Mouse (Mus musculus) B cell, adult 67 days (primary cell): ENCODE results near the gene Dzip1. TPM values are rescaled to one million over a fixed set of nuclear protein-coding genes. Genes with fewer than 3 reads are reported as not detected.

Experiments
- total RNA-seq, 2 experiments: library from RNA; stranded (reverse); gene quantifications; 4 replicates each; pipeline ENCODE4 v1.2.4; 2023

The Dzip1 gene
- total RNA-seq = 1 to 10 TPM in 1 of 2 experiments, under 1 TPM in 1; 0.59 to 2.0 TPM

DNA sequence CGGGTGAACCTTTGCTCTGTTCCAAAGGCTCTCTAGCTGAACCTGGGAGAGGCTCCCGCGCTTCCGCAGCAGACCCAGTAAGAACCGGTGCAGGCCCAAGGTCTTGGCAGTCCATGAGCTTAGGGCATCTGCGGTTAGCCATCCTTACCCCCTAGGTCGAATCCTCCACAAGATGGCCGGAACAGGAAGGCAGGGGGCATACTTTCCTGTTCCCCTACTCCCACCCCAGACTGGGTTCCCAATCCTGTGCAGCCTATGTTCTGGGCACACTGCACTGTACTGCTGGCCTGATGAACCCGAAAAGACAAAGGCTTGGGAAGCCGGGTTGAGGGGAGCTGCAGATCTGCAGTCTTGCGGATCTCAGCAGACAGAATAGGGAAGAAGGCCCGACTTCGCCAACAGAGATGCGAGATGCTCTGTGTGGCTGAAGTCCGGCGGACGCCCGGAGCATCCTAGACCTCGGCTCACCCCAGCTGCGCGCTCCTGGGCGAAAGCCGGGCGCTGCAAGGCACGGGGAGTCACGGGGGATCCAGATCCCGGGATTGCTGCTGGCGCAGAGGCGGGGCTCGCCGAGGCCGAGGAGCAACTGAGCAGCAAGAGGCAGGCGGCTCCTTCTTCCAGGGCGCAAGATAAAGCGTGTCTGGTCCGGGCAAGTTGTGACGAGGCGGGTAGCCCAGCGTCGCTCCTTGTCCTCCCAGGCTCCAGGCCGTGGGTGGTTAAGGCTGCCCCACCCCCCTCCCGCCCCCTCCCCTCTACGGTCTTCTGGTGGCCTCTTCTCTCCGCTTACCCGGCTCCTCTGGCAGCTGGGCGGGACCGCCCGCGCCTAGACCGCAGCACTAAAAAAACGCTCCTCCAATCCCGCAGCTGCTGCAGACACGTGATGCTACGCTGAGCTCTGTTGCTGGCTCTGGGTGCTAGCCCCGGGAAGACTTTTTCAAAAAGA lies at the start of gene Dzip1:
TSS of gene Dzip1 (minus strand) at position 788 of the 943 bp plus-strand sequence.

DNA sequence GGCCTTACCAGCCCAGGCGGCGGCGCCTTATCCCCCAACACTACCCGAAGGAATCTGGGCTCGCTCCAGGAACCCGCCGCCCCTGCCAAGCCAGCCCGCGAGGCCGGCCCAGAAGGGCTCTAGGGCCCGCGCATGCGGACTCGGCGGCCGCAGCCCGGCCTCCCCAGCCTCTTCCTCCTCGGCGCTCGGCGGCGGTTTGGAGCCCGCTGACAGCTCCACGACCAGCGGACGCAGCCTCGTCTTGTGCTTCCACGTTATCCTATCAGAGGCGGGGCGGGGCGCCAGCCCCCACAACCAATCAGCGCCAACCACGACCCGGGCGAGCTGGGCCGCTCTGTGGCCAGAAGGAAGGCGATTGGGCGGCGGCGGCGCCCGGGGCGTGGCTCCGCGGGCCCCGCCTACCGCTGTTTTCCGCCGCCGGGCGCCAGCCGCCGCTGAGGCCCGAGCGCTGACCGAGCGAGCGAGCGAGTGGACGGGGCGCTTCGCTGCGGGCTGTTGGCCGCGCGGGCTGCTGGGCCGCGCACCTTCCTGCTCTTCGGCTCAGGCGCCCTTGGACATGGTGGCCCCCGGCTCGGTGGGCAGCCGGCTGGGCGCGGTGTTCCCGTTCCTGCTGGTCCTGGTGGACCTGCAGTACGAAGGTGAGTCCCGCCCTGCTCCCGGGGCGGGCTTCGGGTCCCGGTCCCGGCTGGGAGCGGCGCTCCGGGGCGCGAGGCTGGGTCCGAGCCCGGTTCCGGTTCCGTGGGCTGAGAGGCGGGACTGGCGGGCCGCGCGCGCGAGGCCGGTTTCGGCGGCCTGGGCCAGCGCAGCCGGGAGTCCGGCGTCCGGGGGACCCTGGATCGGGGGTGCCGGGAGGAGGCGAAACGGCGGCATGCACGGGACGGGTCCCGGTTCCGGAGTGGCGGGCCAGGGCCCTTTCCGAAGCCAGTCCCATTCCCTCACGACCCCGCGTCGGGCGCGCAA lies 12.6 kb upstream of the Dzip1 start, which contains the start of gene Dnajc3:
TSS of gene Dnajc3 (plus strand) at position 444 of the 960 bp plus-strand sequence.

Other genes with a start within 250 kb of the Dzip1 start
- 10 to 100 TPM; 15.1 to 17.2 TPM for gene Abcc4, start 219.2 kb downstream of the Dzip1 start, total RNA-seq
- gene Cldn10, start 137.6 kb downstream of the Dzip1 start, total RNA-seq = 1 to 10 TPM in 1 of 2 experiments, under 1 TPM in 1; 0.90 to 1.1 TPM
- gene Dnajc3, start 12.5 kb upstream of the Dzip1 start, total RNA-seq = 10 to 100 TPM; 27.1 to 32.8 TPM
- 1 to 10 TPM; 4.5 to 5.8 TPM for gene Uggt2, start 174.0 kb upstream of the Dzip1 start, total RNA-seq
- not detected for gene Hs6st3, start 212.9 kb upstream of the Dzip1 start, total RNA-seq